Mouse (Mus musculus) retina, adult 2 months (tissue): ENCODE data around the gene Gucy2f.
A peak's percentile ranks its signal among the peaks of the same experiment; 100 is the strongest.
"Not testable (repeated sequence)": the region's sequence is repeated elsewhere in the genome, so short reads cannot be mapped to it uniquely, and the experiment has no call there.

Experiments used
- DNase-seq: peaks from one replicate; pipeline ENCODE4 v3.0.0-alpha.2; 2012; ENCODE audit warnings: low read depth, low spot score

Gucy2f gene

GRCm38 (mm10) chrX:142196831-142197230, at the start of gene Gucy2f:
Gucy2f (minus strand) TSS chrX:142196931.
- peak; percentile 42 for DNase-seq

DNA sequence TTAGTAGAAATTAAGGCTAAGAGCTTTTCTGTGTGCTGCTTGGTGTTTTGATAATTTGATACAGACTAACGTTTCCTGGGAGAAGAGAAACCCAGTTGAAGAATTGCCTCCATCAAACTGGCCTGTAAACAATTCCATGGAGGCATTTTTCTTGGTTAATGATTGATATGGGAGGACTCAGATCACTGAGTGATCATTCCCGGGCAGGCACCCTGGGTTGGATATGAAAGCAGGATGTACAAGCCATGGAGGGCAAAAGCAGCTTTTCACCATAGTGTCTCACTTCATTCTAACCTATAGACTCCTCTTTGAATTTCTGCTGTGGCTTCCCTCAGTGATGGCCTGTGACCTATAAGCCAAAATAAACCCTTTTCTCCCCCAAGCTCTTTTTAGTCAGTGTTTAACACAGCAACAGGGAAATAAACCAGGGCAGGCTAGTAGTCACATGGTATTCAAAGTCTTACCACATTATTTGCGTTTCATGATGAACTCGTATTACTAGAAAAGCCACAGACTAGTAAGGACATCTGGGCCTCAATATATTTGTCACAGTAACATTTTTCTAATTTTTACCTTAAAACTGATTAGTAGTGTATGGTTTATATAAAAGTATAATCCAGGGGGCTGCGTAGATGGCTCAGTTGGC, 49.1 kb upstream of the Gucy2f start:
- no peak for DNase-seq

- no peak for DNase-seq
Observed at GRCm38 (mm10) chrX:142237101-142237500, 40.4 kb upstream of the Gucy2f start.

- DNase-seq: not testable (repeated sequence)
Observed at GRCm38 (mm10) chrX:142236146-142236545, 39.4 kb upstream of the Gucy2f start.

- DNase-seq: no peak
Observed at GRCm38 (mm10) chrX:142228769-142229158, 32.0 kb upstream of the Gucy2f start.

- DNase-seq: peak; percentile 53
Observed at GRCm38 (mm10) chrX:142228055-142228768, 31.5 kb upstream of the Gucy2f start.

DNA sequence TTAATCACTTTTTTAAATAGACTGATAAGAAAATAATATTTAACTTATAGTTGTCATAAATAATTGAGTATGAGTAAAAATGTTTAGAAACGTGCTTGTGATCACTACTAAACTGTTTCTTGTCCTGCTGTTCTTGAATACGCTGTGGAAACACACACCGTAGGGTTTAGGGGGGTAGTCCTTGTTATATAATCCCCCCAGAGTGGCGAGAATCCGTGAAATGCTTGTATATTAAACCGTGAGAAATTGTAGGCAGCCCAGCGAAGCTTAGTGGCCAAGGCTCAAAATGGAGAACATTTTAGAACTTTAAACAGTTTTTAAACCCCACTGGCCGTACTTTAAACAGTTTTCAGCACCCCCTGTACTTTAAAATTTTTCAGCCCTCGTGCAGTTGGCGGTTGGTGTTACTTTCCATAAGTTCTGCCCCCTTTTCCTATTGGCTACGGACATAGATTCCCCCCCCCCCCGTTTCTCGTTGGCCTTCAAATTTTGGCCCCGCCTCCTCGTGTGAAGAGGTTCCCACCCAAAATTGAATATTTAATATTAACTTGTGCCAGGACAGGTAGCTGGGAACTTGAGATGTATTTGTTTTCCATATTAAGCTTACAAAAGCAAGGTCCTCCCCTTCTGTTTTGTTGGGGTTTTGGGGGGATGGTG, 30.8 kb upstream of the Gucy2f start:
- no peak for DNase-seq

GRCm38 (mm10) chrX:142226542-142226941, 29.8 kb upstream of the Gucy2f start, which contains the start of gene Nxt2:
Nxt2 (plus strand) TSS chrX:142226770.
- no peak for DNase-seq

- DNase-seq: peak; percentile 34
Observed at GRCm38 (mm10) chrX:142200295-142200694, 3.6 kb upstream of the Gucy2f start.

DNA sequence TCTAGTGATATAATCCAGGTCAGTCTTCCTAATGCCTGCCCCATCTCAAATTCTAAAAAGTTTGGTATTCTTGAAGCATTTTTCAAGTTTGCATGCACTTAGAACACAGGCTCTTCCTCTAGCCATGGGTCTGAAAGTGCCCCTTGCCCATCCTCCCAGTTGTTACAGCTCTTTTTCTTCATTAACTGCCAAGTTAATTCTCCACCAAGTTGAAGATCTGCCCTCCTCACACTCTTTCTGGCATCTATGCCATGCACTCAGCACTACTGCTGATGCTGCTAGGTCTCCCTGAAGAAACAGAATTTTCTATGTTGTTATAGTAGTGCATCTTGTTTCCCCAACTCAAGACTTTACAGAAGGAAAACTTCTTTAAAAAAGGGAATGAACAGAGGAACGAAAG, 1.2 kb downstream of the Gucy2f start:
- DNase-seq: no peak

DNA sequence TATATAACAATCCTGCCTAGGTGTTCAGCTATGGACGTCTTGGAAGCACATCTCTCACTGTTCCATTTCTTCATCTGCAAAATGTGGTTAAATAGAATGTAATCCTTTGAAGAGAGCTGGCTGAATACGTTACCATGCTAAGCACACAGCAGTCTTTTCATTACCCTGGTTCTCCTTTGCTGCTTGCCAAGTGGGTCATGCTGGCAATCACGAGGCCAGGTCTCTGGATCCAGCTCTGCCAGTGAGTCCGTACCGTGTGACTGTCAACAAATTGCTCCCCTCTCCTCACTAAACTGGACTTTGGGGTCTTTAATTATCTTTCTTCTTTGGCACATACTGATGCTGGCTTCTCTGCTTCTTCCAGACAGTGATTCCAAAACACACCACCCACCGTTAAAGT, 2.3 kb downstream of the Gucy2f start:
- DNase-seq: no peak

GRCm38 (mm10) chrX:142190355-142190754, 6.4 kb downstream of the Gucy2f start:
- DNase-seq: no peak

DNA sequence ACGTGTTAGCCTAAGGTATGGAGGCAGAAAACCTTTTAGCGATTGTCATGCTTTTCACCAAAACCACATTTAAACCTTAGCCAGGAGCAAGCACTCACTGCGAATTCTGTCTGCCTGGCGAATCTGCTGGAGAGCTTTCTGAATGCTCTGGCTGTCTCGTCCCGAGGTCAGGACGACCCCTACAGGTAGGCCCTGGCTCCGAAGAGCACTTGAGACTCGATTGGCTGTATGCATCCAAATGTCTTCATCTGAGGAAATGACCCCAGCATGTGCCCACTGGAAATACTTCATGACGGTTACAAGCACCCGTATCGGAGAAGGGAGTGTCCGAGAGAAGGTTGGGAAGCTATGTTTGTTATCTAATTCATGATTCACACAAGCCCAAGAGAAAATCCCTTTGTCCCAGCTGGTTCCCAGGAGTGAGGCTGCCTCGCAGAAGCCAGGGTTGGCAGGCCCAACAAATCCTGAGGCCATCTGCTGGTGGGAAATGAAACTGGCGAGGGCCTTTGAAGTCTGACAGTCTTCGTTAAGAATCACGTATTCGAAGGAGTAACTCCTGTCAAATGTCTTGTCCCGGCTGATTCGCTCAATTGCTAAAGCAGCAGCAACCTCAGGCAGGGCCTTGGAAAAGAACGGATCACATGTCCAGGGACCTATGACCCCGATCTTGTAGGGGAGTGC, 7.6 kb downstream of the Gucy2f start:
- no peak for DNase-seq

GRCm38 (mm10) chrX:142182026-142182425, 14.7 kb downstream of the Gucy2f start:
- no peak for DNase-seq

GRCm38 (mm10) chrX:142176981-142177380, 19.8 kb downstream of the Gucy2f start:
- no peak for DNase-seq

- no peak for DNase-seq
Observed at GRCm38 (mm10) chrX:142115779-142116178, 81.0 kb downstream of the Gucy2f start.

GRCm38 (mm10) chrX:142111236-142111635, 85.5 kb downstream of the Gucy2f start:
- DNase-seq: no peak

DNA sequence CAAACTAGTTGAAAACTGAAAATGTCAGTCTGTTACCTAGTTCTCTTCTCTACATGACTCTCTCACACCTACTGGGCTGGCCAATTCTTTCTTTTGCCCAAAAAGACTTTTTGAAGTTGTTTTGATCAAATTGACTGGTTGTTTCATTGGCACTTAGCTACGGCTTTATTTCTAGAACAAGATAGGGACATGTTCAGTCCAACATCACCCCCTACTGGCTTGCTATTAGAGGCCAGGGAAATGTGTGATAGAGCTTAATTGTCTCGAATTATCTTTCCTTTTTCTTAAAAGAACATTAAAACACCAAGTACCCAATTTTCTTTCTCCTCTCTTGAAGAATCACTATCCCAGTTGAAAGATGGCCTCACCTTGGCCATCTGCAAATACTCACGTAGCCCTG, 99.8 kb downstream of the Gucy2f start:
- no peak for DNase-seq

DNA sequence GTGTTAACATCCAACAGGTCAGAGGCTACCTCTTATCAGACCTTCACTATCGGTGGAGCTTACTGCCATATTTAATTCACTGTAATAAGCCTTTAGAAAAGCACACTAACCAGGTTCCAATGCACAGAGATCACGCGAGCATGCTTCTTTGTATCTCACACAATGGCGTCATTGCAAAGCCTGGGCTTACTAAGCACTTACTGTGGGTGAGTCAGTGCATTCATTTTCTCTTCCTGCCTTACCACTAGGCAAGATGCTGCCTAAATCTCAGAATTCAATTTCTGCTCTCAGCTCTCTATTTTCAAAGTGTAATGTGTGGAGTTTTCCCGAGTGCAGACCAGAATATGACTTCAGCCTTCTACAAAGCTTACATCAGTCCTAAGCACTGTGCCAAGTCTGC, 101.2 kb downstream of the Gucy2f start:
- DNase-seq: no peak

DNA sequence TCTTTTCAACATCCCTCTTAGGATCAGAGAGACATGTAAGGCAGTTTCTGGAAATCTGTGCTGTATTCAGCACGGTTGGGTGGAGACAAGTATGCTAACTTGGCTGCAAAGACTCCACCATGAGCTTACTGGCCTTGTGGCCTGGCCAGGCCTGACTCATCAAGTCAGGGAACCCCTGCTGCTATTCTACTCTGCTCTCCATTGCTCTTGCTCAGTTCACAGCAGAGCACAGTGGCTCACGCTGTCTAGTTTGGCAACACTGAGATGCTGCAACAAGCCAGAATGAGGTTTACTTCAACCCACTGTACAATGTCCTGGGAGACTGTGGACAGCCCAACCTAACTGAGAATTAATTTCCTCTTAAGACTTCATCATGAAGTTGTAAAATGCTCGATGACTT, 134.1 kb downstream of the Gucy2f start:
- no peak for DNase-seq
